Mouse (Mus musculus) urinary bladder, postnatal 10 days (tissue): ENCODE data around the gene Tnpo2.
"Not testable (repeated sequence)": the region's sequence is repeated elsewhere in the genome, so short reads cannot be mapped to it uniquely, and the experiment has no call there.

Experiments
- DNase-seq: peaks from one replicate; pipeline ENCODE4 v3.0.0; 2022; ENCODE audit warnings: low spot score

The Tnpo2 gene

GRCm38 (mm10) chr8:85073041-85073612 lies 36.4 kb downstream of the Tnpo2 start:
- no peak for DNase-seq

GRCm38 (mm10) chr8:85074167-85074566 lies 37.5 kb downstream of the Tnpo2 start:
- no peak for DNase-seq

GRCm38 (mm10) chr8:85074617-85075016 lies 37.9 kb downstream of the Tnpo2 start:
- DNase-seq = no peak

GRCm38 (mm10) chr8:85076001-85076400 lies 39.3 kb downstream of the Tnpo2 start:
- no peak for DNase-seq

- no peak for DNase-seq
Measured at GRCm38 (mm10) chr8:85076993-85077392, 40.3 kb downstream of the Tnpo2 start.

GRCm38 (mm10) chr8:85080214-85080531 lies 43.5 kb downstream of the Tnpo2 start:
- DNase-seq = no peak

- no peak for DNase-seq
Measured at GRCm38 (mm10) chr8:85080532-85081215, 44.0 kb downstream of the Tnpo2 start, which contains the start of gene Wdr83os. Gene Wdr83os, plus strand, starts transcription at chr8:85080740.

GRCm38 (mm10) chr8:85081216-85081555 lies 44.5 kb downstream of the Tnpo2 start, which contains the start of gene Wdr83:
Gene Wdr83, minus strand, starts transcription at chr8:85081306.
- DNase-seq = no peak

GRCm38 (mm10) chr8:85082169-85082568 lies 45.5 kb downstream of the Tnpo2 start:
- DNase-seq = not testable (repeated sequence)

GRCm38 (mm10) chr8:85083108-85083813 lies 46.5 kb downstream of the Tnpo2 start, which contains the start of gene Man2b1:
Gene Man2b1, plus strand, starts transcription at chr8:85083270.
- DNase-seq = peak; percentile 68

GRCm38 (mm10) chr8:85084633-85085032 lies 47.9 kb downstream of the Tnpo2 start:
- DNase-seq = no peak

GRCm38 (mm10) chr8:85086238-85086637 lies 49.5 kb downstream of the Tnpo2 start:
- no peak for DNase-seq

GRCm38 (mm10) chr8:85088771-85089170 lies 52.1 kb downstream of the Tnpo2 start:
- DNase-seq = no peak

- no peak for DNase-seq
Measured at GRCm38 (mm10) chr8:85090856-85091255, 54.1 kb downstream of the Tnpo2 start.

- no peak for DNase-seq
Measured at GRCm38 (mm10) chr8:85091526-85092090, 54.9 kb downstream of the Tnpo2 start.

GRCm38 (mm10) chr8:85095051-85095450 lies 58.3 kb downstream of the Tnpo2 start:
- no peak for DNase-seq

GRCm38 (mm10) chr8:85095566-85095965 lies 58.9 kb downstream of the Tnpo2 start:
- no peak for DNase-seq

- no peak for DNase-seq
Measured at GRCm38 (mm10) chr8:85096196-85096595, 59.5 kb downstream of the Tnpo2 start.

GRCm38 (mm10) chr8:85096850-85097249 lies 60.1 kb downstream of the Tnpo2 start:
- no peak for DNase-seq

- DNase-seq = no peak
Measured at GRCm38 (mm10) chr8:85100076-85100665, 63.5 kb downstream of the Tnpo2 start.
